Mouse (Mus musculus) adrenal gland, adult 8-10 months (tissue): ENCODE data around the gene Etv6. TPM values are rescaled to one million over a fixed set of nuclear protein-coding genes. Genes with fewer than 3 reads are reported as not detected.
A peak's percentile ranks its signal among the peaks of the same experiment; 100 is the strongest.
"Not testable (repeated sequence)": the region's sequence is repeated elsewhere in the genome, so short reads cannot be mapped to it uniquely, and the experiment has no call there.

Experiments
- DNase-seq: peaks from one replicate; pipeline ENCODE4 v3.0.0; 2022
- total RNA-seq, 4 experiments: library from RNA; stranded (reverse); gene quantifications; 2 replicates each; pipeline ENCODE4 v1.2.4; 2022

Etv6 gene
- 10 to 100 TPM; 40.4 to 49.6 (median 43.5) TPM for total RNA-seq

GRCm38 (mm10) chr6:134035490-134036405 lies at the start of gene Etv6:
Etv6 (plus strand) TSS chr6:134035700.
- peak; percentile 38 for DNase-seq

DNA sequence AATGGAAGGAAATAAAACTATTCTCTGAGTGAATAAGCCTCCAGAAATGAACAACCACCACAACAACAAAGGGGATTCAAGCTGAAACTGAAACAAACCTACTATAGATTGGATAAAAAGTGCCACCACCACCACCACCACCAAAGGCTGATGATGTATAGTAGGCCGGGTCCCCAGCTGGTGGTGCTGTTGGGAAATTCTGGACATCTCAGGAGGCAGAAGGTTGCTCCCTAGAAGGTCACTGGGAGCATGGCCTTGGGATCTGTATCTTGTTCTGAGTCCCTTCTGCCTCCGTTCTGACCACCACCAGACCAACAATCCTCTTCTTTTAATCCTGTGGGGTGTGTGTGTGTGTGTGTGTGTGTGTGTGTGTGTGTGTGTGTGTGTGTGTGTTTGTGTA lies 49.3 kb upstream of the Etv6 start:
- DNase-seq: peak; percentile 20

DNA sequence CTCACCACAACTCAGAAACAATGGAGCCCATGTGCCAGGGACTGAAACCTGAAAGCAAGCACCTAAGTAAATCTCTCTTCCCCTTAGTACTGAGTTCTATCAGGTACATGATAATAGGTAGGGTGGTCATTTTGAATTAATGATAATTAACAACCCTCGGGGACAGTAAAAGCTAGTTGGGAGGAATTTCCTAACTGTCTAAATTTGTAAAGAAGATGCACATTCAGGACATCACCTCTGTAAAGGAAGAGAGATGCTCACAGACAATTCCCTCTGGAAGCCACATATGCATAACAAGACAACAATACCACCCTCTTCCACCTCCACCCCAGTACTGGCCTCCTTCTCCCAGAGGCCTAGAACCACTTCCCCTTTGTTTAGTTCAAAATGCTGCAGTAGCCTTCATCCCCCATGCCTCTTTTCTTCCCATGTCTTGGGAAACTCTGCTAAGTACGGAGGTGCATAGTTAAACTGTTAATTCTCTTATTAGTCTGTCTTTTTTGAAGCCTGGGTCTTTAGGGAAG lies 48.4 kb upstream of the Etv6 start:
- no peak for DNase-seq

- no peak for DNase-seq
Measured at GRCm38 (mm10) chr6:133988011-133988410, 47.5 kb upstream of the Etv6 start.

GRCm38 (mm10) chr6:133997461-133997860 lies 38.0 kb upstream of the Etv6 start:
- DNase-seq: no peak

DNA sequence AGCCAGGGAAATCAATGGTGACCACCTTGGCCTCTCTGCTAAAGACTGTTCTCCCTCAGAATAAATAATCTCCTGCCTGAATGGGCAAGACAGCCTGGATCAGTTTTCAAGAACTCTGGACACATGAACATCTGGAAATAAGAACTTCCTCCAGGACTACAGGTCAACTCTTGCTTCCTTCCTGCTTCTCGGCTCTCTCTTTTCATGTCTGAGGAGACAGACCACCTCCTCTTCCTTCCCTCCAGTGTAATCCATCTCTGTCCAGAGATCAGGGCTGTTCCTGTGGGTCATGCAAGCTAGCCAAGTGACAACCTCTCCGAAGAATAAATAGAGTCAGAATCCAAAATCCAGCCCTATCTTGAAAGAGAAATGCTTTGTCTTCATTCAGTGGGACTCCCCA lies 37.6 kb upstream of the Etv6 start:
- DNase-seq: peak; percentile 6

DNA sequence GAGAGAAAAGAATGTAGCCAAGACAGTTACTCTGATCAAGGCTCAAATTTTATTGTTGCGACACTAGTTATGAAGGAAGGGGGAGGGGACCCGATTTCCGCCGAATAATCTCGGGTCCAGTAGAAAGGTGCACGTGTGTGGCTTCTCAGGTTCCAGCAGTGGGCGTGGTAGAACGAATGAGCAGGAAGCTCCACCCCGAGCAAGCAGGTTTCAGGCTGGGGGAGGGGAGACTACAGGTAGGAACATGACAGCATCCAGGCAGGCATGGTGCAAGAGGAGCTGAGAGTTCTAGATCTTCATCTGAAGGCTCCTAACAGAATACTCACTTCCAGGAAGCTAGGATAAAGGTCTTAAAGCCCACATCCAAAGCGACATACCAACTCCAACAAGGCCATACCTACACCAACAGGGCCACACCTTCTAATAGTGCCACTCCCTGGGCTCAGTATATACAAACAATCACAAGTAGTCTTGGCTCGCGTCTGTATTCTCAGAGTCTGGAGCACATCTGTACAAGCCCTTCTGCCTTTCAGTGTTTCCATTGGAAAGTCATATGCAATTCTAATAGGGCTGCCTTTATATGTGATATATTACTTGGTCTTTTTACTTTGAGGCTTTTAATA lies 20.9 kb upstream of the Etv6 start:
- not testable (repeated sequence) for DNase-seq

GRCm38 (mm10) chr6:134018807-134019206 lies 16.7 kb upstream of the Etv6 start:
- DNase-seq: no peak

GRCm38 (mm10) chr6:134020821-134021220 lies 14.7 kb upstream of the Etv6 start:
- DNase-seq: no peak

GRCm38 (mm10) chr6:134026264-134026663 lies 9.2 kb upstream of the Etv6 start:
- no peak for DNase-seq

DNA sequence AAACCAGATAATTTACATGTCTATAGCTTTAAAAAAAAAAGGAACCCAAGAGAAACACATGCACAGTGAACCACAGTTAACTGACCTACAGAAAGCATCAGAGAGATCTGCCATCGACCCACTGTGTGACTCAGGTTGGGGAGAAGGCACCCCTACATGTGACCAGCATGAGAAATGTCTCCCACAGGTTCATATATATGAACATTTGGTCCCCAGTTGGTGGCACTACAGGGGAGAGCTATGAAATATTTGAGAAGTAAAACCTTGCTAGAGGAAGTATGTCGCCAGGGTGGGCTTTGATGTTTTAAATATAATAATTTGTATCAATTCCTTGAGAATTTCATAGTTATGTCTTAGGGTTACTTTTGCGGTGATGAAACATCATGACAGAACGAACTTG lies 8.5 kb upstream of the Etv6 start:
- no peak for DNase-seq

GRCm38 (mm10) chr6:134032451-134032850 lies 3.0 kb upstream of the Etv6 start:
- no peak for DNase-seq

GRCm38 (mm10) chr6:134034436-134034835 lies 1.1 kb upstream of the Etv6 start:
- DNase-seq: no peak

DNA sequence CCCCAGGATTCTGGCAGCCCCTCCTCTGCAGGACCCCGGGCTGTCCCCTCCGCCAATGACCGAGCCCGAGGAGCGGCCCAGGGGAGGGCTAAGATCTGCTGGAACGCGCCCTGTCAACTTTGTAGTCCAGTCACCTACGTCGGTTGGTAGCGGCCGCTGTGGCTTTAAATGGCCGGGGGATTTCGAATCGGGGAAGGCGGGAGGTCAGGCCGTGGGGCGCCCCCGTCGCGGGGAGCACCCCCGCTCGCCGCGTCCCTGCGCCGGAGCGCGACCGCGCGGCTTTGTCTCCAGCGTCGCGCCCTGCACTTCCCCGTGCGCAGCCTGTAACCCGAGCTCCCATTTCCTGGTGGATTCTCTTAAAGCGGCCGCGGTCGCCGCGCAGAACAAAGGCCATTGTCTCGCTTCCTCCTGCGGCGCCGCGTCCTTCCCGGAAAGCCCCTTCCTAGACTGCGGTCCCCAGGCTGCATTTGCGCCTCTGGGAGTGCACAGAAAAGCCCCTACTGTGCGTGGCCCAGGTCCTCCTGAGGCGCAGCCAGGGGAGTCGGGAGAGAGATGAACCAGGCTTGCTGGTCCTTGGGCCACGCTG lies 503 bp upstream of the Etv6 start:
- peak; percentile 81 for DNase-seq

- DNase-seq: no peak
Measured at GRCm38 (mm10) chr6:134036491-134036911, 1.0 kb downstream of the Etv6 start.

- no peak for DNase-seq
Measured at GRCm38 (mm10) chr6:134036951-134037431, 1.5 kb downstream of the Etv6 start.

- DNase-seq: no peak
Measured at GRCm38 (mm10) chr6:134037960-134038359, 2.5 kb downstream of the Etv6 start.

GRCm38 (mm10) chr6:134038881-134039280 lies 3.4 kb downstream of the Etv6 start:
- DNase-seq: peak; percentile 51

DNA sequence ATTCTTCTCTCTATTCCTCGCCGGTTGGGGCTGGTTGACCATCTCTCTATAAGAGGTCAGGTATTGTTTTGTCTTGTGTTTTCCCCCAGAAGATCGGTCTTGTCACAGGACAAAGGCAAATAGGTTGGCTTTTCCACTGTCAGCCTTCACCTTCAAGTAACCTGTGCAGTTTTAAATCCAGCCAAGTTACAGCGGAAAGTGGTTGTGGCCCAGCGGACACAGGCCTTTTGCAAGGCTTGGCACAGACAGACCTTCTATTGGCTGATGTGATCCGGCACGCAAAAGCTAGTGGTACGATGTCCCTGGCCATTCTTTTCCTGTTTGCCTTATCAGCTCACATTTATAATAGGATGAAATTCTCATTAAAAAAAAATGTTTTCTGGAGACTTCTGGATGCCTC lies 3.9 kb downstream of the Etv6 start:
- no peak for DNase-seq

DNA sequence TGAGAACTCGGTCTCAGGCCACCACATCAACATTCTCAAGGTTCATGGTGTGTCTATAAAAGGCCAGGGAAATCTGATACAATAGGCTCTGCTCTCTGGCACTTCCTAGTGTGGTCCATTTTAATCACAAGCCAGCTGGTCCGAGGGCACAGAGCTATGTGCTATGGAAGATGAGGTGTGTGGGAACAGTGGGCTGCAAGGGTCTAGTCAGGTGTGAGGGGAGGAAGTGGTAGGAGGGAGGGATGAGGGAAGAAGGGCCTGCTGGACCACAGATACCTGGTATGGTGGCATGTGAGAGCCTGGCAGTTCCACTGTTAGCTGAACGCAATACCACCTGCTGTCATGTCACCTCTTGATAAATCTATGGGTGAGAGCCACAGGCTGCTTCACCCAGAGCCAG lies 4.8 kb downstream of the Etv6 start:
- DNase-seq: no peak

DNA sequence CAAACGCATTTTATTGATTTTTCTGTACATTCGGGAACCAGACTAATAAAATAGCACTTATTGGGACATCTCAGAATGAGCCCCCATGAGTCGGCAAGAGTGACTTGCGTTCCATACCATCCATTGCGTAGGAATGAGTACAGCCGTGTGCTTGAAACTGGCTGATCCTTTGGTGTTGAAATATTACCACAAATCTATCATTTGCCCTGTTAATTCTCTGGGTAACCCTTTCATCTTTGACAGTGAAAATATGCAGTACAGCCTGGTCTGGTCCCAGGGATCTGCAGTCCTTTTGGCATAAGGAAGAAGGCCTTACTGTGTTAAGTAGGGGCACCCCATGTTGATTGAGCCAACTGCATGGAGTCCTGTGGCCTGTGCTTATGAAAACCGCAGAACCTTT lies 5.8 kb downstream of the Etv6 start:
- no peak for DNase-seq

DNA sequence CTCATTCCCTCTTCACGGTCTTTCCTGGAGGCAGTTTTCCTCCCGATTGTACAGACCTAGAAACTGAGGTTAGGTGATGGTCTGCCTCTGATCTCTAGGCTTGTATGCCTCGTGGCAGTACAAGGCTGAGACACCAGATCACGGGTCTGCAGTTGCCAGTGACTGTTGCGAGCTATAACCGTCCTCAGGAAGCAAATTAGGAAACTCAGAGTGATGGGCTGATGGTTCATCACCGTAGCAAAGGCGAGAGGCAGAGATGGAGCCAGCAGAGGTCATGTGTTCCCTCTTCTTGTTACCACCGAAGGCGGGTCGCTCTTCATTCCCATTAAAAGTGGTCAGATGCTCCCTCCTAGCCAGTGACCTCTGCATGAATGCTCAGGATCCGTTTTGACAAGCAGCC lies 6.4 kb downstream of the Etv6 start:
- DNase-seq: no peak

GRCm38 (mm10) chr6:134043545-134043944 lies 8.0 kb downstream of the Etv6 start:
- peak; percentile 50 for DNase-seq
